In genomic region chr15:85969707-85970153, GRCm38 (mm10) we compare ENCODE assay signal across 8 mouse cellular contexts.
DNase-seq lines count a peak whose midpoint lies in the region; ATAC-seq lines count a peak whose summit lies in the region.

No protein-coding gene starts in this region.

- H3K9ac ChIP-seq in forebrain, embryonic 14.5 days (ENCODE audit: low read length) = no peak overlapping the region
- no peak overlapping the region for H3K9ac ChIP-seq in intestine, embryonic 15.5 days

- peak; percentile 35 for DNase-seq in embryo, embryonic 10 days (ENCODE audit: low spot score)
- no peak for DNase-seq in embryo, embryonic 10.5 days (ENCODE audit: low spot score)
- peak; percentile 85 for DNase-seq in MN1 (ENCODE audit: low spot score)
- DNase-seq in forebrain, embryonic 14.5 days (ENCODE audit: low spot score) = peak; percentile 94
- peak; percentile 69 for DNase-seq in lung, postnatal 14 days
- DNase-seq in layer of hippocampus, adult 8-10 months (ENCODE audit: low spot score in 2 of 2) = no peak
- no peak for DNase-seq in cerebellum, adult 11-12 months

- no peak overlapping the region for H3K4me3 ChIP-seq in forebrain, embryonic 14.5 days (ENCODE audit: low read depth, low read length)
- H3K4me3 ChIP-seq in intestine, embryonic 15.5 days (replicated peaks) = no peak overlapping the region

- peak; percentile 82 for ATAC-seq in forebrain, embryonic 14.5 days
- peak; percentile 83 for ATAC-seq in intestine, embryonic 15.5 days

- H3K27me3 ChIP-seq in forebrain, embryonic 14.5 days (replicated peaks; ENCODE audit: control insufficient read depth, insufficient read depth, low read length) = no peaks in the 10 kb centered on the region
- 0 out of 2 replicates have a peak, but pooled peaks cover 3% of the 10 kb centered on the region for H3K27me3 ChIP-seq in intestine, embryonic 15.5 days (replicated peaks)

- peak overlapping the region; percentile 76; the same call in 1 of the 2 replicates for H3K27ac ChIP-seq in forebrain, embryonic 14.5 days (ENCODE audit: low read depth, low read length)
- no peak overlapping the region for H3K27ac ChIP-seq in intestine, embryonic 15.5 days

- no peaks in the 10 kb centered on the region for H3K9me3 ChIP-seq in forebrain, embryonic 14.5 days (replicated peaks; ENCODE audit: control insufficient read depth, low read length)
- H3K9me3 ChIP-seq in intestine, embryonic 15.5 days = no peaks in the 10 kb centered on the region

- H3K4me2 ChIP-seq in forebrain, embryonic 14.5 days (ENCODE audit: low read length) = no peak overlapping the region
- H3K4me2 ChIP-seq in intestine, embryonic 15.5 days (replicated peaks) = no peak overlapping the region; the same call in 1 of the 2 replicates

- no peaks in the 10 kb centered on the region for H3K36me3 ChIP-seq in forebrain, embryonic 14.5 days (ENCODE audit: control insufficient read depth, insufficient read depth, low read length)
- no peaks in the 10 kb centered on the region for H3K36me3 ChIP-seq in intestine, embryonic 15.5 days

- peaks cover 17% of the 10 kb centered on the region for H3K4me1 ChIP-seq in forebrain, embryonic 14.5 days (ENCODE audit: control insufficient read depth, insufficient read depth, low read length)
- peaks cover 13% of the 10 kb centered on the region for H3K4me1 ChIP-seq in intestine, embryonic 15.5 days (replicated peaks)

- WGBS in forebrain, embryonic 14.5 days = 27% methylated on average over 3 of the region's 3 CpGs
- 39% methylated on average over 3 of the region's 3 CpGs for WGBS in intestine, embryonic 15.5 days

Comparison
In these comparisons a context has a peak if more than half of its experiments do, and no peak if none do; other contexts are left out.
1. DNase-seq: peak in embryo, embryonic 10 days (single experiment), MN1 (single experiment), forebrain, embryonic 14.5 days (single experiment) and lung, postnatal 14 days (single experiment); none in embryo, embryonic 10.5 days (single experiment), layer of hippocampus, adult 8-10 months (0 of 2) and cerebellum, adult 11-12 months (single experiment).